In genomic region chr3:102276758-102277157, GRCm38 (mm10) we compare ENCODE assay signal across 11 mouse cellular contexts.
"Had no signal": no experiment of that assay in that cellular context is flagged by ENCODE, and none has a peak within 500 bp of the region (broad histone marks: within the 10 kb centered on the region; RNA-seq: fewer than 3 reads in every experiment).

No protein-coding gene starts in this region.

- DNase-seq: right cerebral cortex, postnatal 14 days; thymus, adult 2 months; thymus, postnatal 25 days; thymus, postnatal 4 days had no signal

- H3K4me1 ChIP-seq: liver, embryonic 12.5 days; megakaryocyte, embryonic 14.5 days; midbrain, embryonic 13.5 days; midbrain, embryonic 15.5 days; neural tube, embryonic 12.5 days had no signal

- H3K4me3 ChIP-seq: liver, embryonic 12.5 days; lung, embryonic 15.5 days; megakaryocyte, embryonic 14.5 days; midbrain, embryonic 13.5 days; midbrain, embryonic 15.5 days; neural tube, embryonic 12.5 days; stomach, embryonic 15.5 days had no signal
